Mouse (Mus musculus) regulatory T cell (primary cell): ENCODE data around the gene Itih3.

ENCODE experiments used
- in situ Hi-C: fragments of 300-600 bp; cut with MboI, MseI; formaldehyde crosslinking; loops from one replicate; pipeline ENCODE4 v1.15.1; 2025; ENCODE audit warnings: high pct_unique_total_duplicates

Gene Itih3

DNA sequence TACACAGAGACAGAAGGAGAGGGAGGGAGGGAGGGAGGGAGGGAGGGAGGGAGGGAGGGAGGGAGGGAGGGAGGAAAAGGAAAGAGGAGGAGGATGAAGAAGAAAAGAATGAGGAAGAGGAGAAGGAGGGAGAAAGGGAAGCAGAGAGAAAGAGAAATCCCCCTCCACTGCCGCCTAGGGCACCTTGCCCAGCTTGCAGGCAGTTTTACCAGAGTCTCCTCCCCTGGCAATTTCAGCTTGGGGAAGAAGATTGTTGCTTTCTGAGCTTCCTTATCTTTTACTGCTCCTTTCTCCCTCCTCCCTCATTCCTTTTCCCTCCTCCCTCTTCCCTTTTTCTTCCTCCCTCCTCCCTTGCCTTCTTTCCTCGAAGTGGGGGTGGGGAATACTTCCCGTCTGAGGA, 20.5 kb downstream of the Itih3 start:
- in situ Hi-C loops: loop anchor here (10.0 kb wide), 1 partner anchor 1072 kb away; no protein-coding TSS in a partner anchor

DNA sequence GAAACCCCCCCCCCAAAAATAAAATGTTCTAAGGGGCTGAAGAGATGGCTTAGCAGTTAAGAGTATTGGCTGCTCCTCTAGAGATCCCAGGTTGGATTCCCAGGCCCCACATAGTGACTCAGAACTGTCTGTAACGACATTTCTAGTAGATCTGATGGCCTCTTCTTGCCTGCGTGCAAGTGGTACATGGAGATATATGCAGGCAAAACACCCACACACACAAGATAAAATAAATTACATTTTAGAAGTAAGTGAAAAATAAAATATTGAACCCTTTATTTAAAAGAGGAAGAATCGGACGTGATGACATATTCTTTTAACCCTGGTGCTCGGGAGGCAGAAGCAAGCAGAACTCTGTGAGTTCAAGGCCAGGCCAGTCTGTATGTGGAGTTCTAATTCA, 20.9 kb downstream of the Itih3 start:
- in situ Hi-C loops: loop anchor here (10.0 kb wide), 1 partner anchor 1072 kb away; no protein-coding TSS in a partner anchor

DNA sequence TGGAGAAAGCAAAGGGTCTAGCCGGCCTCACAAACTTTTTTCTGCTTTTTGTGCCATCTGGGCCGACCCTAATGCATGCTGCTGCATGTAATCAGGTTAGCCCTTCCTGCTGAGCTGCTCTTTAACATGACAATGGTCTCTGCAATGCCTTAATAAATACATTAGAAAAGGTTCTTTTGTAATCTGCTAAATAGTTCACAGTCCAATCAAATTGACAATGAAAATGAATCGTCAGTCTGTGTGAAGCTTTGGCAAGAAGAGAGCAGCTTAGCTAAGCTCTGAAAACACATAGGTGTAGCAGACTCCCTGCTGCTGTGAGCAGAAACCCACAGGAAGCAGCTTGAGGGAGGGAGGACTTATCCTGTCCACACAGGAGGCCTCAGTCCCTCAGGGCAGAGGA, 23.6 kb downstream of the Itih3 start:
- in situ Hi-C loops: loop anchor here (10.0 kb wide), 1 partner anchor 1075 kb away; no protein-coding TSS in a partner anchor

DNA sequence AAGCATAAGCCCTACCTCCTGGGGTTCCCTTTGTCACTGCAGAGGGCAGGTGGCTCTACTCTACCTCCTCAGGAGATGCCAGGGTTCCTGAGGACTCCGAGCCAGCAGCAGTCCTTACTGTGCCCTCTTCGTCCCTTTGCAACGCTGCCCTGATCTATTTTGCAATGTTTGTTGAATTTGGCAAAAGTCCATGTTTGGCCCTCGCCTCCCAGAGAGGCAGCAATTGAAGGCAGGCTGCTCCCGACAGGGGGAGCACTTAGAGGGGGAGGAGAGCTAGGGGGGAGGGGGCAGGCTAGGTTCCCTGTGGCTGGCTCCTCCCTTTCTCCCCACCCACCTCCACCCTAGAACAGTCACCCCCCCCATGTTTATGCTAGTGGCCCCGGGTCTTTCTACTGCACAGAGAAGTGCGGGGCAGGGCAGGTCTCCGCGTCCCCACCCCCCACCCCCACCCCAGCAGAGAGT, 35.3 kb downstream of the Itih3 start:
- in situ Hi-C loops: no loop called here

DNA sequence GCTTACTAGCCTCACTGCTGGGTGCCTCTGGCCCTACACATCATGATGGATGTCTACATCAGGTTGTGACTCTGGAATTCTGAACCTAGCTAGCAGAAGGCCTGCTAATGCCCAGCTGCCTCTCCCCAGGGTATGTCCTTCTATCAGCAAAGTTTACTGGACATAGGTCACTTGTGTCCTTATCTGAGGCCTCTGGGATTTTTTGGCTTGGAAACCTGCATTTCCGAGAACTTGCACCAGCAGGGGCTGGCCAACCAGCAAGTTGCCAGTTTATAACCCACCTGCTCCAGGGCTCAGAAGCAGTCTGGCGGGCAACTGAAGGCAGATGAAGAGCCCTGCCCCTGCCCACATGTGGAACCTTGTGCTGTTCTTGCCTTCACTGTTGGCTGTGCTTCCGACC, 37.4 kb downstream of the Itih3 start, which contains the start of gene Itih4:
Itih4 (plus strand) TSS at position 273 of the 400 bp plus-strand sequence.
- in situ Hi-C loops: no loop called here

DNA sequence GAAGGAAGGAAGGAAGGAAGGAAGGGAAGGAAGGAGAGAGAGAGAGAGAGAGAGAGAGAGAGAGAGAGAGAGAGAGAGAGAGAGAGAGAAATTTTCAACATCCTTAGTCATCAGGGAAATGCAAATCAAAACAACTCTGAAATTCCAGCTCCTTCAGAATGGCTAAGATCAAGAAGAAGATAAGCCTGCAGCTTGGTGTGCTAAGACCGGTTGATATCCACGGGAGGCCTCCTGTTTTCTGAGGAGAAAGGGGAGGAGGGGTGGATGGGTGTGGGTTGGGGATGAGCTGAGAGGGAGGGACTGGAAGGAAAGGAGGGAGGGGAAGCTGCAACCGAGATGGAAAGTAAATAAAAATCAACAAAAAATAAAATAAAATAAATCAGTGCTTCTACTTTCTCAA, 38.3 kb downstream of the Itih3 start:
- in situ Hi-C loops: no loop called here

DNA sequence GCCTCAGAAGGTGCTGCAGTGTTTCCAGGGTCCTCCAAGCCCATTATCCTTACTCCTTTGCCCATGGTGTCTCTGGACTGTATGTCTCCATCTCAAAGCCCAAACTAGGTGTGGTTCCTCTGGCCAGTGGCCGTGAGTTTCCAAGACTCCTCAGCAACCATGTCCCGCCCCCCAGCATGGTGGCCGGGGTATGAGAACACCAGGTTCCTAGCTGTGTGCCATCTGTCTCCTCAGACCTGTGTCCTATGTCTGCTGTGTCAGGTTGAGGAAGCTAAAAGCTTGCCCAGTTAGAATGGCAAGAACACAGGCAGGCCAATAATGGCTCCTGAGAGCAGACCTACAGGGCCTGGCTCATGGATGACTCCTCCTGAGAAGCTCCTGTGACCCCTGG, 41.8 kb downstream of the Itih3 start:
- in situ Hi-C loops: no loop called here

DNA sequence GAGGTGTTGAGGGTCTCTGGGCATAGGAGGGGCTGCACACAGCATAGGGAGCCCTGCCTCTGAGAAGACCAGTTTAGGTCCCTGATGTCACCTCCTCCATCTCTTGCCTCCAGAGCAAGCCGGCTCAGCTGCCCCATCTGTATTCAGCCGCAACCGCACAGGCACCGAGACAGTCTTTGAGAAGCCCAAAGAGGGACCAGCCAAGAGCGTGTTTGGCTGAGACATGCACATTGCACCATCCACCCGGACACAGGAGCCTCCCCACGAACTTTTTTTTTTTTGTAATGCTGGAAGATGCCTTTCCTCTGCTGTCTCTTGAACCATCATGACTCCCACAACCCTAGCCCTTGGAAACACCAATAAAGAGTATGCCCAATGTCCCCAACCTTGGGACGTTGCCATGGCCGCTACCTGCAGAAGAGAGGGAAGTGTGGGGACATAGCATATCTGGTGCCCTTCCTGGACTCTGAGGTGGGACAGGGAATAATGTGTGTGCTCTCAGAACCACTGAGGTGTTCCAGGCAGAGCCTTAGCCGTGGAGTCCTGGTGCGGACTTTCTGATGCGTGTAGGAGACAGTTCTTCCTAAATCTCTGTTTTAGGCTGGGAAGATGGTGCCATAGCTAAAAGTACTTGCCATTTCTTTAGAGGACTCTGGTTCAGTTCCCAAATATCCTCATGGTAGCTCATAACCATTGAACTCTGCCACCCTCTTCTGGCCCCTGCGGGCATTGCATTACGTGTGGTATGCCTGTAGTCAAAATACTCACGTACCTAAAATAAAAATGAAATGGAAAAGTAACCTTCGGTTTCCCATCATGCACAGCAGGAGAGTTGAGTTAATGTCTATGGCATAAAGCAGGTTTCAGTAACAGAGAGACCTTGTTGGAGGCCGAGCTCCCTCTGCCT, 42.5 kb downstream of the Itih3 start:
- in situ Hi-C loops: no loop called here

DNA sequence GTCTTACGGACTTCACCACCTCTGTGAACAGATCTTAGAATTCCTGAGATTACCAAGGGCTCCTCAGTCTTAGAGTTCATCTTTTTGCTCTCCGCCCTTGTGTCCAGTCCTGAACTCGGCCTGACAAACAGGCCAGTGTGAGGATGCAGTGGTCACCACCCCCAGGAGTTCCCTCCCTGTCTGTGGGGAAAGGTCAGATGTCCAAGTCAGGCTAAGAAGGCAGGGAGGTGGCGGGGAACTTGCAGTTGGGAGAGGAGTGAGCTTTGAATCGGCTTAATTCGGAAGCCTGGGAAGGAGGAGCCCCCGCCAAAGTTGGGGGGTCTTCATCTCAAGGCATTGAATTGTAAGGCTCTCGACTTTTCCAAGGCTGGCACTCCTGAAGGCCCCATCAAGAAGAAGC, 43.3 kb downstream of the Itih3 start:
- in situ Hi-C loops: no loop called here

DNA sequence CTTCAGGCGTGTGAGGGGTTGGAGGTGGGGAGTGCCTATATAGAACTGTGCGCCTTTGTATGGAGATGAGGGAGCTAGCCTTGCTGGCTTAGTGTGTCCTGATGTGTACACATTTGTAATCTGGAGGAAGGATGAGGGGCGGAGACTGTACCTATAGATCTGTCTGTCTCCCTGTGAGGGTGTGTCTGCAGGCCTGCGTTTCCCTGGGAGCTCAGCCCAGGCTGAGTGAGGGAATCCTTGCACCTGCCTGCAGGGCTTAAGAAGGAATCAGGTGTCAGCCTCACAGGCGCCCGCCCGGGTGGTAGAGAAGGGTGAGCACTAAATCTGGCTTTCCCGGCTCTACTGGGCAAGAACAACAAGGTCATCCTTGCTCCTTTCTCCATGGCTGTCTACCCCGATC, 43.8 kb downstream of the Itih3 start:
- in situ Hi-C loops: no loop called here

DNA sequence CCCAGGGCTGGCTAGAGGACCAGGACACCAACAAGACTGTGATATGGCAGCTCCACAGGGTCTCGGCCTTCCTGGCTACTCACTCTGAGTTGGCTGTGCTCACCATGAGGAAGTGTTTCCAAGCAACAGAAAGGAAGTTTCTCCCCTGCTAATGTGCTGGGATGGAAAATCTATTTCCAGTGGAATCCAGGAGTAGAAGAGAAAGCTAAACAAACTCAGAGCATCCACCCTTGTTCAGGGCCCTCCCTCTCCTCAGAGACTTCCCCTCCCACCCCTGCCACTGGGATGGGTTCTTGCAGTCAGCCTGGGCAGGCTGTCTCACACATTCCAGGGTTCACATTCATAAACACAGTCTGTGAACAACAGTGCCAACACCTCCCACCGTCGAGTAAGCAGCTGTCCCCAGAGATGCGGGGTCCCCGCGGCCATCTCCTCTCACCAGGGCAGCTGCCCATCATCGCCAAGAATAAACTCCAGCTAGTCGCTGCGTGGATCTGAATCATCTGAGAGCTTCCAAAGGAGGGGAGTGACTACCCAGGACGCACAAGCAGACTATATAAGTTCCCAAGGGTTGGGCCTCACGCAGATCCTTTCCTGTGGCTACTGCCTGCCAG, 44.5 kb downstream of the Itih3 start, which contains the start of gene Mustn1:
Mustn1 (plus strand) TSS at position 243 of the 614 bp plus-strand sequence.
- in situ Hi-C loops: no loop called here

DNA sequence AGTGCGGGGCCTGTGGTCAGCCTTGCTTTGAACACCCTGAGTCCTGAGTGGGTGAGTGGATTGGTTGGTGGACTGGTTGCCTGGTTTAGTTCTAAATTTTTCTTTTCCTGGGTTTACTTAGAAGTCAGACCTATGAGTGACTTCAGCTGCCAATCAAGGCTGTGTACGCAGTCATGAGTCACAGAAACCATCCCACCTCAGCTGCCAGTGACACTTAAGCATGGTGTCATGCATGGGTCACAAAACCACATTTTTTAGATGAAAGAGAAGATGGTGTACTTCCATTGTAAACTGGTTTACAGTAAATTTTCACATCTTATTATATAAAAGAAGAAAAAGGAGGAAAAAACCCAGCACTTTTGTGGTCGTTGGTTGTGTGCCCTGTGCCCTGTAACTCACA, 45.7 kb downstream of the Itih3 start:
- in situ Hi-C loops: no loop called here

DNA sequence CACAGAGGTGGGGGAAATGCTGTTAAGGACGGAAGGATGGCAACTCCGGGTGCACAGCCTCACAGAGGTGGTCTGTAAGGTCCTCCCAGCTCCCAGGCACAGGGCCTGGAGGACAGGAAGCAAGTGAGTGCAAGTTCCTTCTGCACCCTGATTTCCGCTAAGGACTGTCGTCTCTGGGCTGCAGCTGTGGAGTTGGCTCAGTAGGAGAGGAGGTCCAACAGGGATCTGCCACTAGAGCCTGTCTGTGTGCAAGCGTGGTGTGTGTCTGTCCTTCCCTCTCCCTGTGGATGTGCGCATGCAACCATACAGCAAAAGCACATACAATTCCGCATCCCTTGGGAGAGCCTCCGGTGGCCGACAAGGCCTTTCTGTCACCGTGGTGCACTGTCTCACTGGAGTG, 47.1 kb downstream of the Itih3 start:
- in situ Hi-C loops: no loop called here

DNA sequence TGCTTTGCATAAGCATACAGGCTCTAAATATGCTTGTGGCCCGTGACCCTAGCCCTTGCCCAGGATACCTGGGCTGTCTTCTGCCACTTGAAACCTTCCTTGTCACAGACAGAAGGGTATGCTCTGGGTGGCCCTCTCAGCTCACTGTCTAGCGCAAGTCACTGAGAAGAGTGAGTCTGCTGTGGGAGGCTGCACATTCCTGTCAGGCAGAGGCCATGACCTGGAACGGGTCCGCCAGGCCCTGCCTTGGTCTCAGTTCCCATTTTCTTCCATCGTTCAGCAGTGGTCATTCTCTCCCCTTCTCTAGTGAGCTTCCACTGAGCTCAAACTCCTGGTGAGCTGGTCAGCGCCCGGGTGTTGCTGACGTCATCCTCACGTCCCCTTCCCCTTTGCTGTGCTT, 47.6 kb downstream of the Itih3 start:
- in situ Hi-C loops: no loop called here

DNA sequence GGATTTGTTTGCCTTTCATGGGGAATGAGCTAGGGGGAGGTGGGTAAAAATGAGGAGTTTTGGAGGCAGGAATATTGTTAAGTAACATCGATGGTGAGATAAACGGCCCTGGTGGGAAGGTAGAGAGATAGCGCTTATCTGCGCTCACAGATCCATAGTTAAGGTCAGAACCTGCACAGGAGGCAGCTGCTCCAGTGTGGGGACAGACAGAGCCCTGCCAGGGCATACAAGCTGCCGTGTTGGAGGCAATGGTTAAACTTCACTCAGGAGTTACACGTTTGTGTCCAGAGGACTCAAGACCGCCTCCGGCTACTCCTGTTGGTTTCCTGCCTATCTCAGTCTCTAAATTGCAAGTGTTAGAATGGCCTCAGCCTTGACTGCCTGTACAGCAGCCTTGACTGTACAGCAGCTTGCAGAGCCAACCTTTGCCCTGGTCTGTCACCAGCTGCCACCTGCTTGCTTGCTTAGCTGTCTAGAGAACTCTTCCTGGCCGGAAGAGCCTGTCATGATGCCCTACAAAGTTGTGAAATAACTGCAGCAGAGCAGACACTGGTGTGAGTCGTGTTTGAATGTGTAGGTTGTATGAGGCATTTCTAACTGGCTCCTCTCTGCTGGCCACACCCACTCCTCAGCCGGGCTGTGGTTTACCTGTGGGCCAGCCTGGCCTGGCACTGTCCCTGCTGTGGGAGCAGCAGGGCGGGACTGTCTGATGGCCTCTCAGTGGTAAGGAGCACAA, 48.3 kb downstream of the Itih3 start:
- in situ Hi-C loops: no loop called here

DNA sequence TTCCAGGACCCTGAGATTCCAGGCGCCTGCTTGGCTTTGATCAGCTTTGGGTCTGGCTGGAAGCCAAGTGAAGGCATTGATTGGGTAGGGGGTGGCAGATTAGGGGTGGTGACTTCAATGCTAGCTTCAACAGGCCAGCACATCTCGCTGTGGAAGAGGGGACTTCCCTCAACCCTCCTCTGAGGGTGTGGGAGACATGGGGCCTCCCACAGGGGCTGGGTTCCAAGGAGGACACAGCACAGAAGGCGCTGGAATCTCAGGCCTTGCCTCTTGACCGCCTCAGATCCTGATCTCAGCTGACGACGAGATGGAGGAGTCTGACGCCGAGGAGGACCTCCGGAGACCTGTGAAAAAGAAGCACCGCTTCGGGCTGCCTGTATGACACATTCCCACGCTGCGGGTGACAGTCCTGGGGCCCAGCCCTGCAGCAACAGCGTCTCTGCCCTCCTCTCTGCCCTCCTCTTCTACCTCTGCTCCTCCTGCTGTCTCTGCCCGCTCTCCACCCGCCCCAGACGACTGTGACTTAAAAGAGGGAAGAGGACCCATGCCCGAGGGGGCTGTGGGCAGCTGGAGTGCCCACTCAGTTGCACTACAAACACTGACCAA, 49.4 kb downstream of the Itih3 start:
- in situ Hi-C loops: no loop called here

DNA sequence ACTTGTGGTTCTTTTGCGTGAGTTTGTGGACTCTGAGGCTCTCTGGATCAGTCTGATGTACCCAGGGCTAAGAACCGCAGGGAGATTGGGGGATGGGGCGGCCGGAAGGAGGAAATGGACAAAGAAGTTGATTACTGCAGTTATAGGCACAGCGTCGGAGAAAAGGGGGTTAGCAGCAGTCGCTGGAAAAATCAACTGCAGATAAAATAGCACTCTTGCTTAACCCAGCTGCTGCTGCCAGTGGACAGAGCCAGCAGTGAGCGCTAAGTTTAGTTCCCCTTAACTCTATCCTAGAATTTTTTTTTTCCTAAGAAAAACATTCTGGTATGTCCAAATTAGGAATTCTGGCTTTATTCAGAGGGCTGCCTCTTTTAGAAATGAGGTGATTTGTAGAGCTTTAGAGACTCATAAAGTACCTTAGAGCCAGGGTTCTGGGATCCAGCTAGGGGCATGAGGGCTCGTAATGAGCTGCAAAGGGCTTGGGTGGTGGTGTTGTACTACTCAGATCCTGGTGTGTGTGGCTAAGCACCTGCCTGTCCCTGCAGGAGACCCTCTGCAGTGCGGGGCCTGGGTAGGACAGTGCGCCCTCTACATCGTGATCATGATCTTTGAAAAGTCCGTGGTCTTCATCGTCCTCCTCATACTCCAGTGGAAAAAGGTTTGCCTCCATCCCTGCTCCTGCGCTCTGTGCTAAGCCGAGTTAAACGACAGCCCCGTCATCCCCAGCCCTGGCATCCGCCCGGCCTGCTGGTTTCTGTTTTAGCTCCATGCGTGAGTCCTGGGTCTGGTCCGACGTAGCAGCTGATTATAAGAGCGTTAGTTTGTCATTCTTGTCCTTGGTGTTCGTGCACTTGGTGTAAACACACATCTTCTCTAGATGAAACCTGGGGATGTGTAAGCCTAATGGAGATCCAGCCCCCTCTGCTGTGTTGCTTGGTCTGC, 53.1 kb downstream of the Itih3 start:
- in situ Hi-C loops: no loop called here

DNA sequence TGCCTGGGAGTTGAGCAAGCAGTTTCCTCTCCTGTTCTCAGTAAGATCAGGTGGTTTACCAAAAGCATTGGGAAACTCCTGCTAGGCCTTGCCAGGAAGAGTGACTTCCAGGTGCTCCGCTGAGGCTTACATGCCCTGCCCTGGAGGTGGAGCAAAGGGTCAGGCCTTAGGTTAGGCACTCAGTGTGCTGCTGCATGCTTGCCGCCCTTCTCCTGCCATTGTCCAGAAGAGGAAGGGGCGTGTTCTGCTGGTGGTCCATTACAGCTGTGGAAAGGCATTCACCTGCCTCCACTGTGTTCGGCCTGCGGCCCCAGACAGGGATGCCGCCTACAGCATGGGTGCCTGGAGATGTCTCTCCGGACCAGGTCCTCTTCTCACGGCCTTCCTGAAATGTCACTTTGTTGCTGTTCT, 54.2 kb downstream of the Itih3 start:
- in situ Hi-C loops: no loop called here

DNA sequence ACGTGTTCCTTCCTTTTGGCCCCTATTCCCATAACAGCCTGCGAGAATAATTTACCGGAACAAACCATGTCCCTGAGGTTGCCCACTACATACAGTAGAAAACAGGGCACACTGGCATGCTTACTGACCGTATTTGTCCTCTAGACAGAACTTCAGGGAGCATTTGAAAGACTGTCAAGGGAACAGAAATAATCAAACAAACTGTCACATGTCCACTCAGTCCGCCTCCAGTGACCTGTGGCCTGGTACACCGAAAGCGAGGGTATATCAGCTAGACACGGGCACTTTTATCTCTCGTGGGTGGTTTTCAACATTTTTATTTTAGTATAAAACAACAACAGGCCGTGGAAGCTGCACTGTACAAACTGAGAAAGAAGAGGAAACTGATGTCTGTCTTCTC, 54.7 kb downstream of the Itih3 start:
- in situ Hi-C loops: no loop called here

DNA sequence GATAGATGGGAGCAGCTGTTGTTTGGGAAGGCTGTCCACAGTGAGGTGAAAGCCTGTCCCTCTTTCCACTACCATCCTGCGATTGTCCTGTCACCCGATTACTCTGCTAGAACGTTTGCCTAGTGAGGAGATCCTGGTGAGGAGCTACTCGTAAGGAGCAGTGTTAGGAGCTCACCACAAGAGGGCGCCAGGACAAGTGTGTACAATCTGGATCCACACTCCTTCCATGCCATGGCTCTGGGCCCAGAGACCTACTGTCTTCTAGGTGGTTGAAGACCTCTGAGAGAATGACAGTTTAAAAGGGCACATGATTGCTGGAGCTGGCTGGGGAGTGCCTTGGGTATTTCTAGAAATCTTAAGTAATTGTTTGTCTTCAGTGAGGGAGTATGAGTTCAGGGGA, 56.5 kb downstream of the Itih3 start:
- in situ Hi-C loops: no loop called here

DNA sequence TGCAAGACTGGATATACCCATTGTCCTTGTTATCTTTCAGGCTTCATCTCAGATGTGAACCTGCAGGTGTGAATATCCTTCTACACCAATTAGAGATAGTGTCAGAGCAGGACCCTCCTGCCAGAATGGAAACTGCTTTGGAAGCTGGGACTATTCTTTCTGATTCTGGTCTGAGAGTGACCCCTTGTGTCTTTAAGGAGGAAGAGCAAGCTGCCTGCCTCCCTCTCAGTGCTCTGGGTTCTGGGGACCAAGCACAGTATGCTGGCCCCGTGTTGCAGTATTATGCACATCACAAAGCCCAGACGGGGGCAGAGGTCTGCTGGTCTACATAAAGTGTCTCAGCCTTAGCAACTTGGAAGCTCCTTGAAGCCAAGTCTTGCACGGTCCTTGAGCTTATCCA, 58.2 kb downstream of the Itih3 start:
- in situ Hi-C loops: no loop called here
